Mouse (Mus musculus): Measurements from ENCODE around the gene E030018B13Rik. TPM values are rescaled to one million over a fixed set of nuclear protein-coding genes. Genes with fewer than 3 reads are reported as not detected.

The E030018B13Rik gene
- total RNA-seq, 2 experiments from 2014 or later = not detected

DNA sequence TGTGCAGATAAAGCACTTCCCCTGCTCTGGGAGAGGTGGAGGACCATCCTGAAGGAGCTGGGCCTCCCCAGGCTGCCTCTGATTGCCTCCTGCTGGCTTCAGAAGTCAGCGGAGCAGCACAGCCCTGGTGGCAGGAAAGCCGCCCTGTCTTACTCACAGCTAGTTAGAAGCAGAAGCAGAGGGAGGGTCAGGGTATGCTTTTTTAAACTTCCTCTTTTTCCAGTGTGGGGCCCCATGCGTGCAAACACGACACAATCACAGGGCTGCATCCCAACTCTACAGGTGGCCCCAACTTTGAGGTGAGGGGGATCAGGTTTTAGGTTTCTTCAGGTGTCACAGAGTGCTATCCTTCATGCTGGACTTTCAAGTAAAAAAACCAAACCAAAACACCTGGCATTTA is 5.7 kb upstream of the E030018B13Rik start:
- TF ChIP-seq CTCF (IDR thresholded peaks at IDR 0.05) = peak; percentile 10

DNA sequence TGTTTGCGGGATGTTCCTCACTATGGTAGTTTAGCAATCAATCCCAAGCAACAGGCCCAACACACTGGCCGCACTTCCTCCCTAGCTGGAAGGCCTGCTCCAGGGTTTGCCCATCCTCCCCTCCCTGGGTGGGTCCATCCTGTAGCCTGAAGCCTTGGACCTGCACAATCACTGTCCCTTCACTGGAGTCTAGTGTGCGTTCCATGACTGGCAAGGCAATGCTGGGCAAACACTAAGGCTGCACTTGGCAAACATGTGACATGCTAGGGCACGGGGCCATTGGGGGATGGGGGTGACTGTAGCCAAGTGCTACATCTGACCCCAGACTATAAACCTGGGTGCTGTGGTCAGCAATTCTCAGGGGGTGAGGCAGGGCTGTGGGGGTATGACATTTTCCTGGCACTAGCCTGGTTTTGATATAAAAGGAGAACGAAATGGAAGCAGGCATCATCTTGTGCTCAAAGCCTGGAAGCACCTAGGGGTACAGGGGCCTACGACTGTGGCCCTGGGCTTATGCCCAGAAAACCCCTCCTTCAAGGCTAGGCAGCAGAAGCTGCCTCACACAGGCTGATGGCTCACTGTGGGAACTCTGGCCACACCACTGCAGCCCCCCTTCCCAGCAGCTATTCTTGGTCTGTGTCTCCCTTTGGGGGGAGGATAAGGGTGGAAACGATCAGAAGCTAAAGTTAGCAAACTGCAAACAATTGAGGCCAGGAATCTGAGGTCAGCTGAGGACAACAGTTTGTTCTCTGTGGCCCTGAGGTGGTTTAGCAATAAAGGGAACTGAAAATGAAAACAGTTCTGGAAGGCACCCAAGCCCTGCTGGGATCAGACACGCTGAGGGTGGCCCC is 5.0 kb upstream of the E030018B13Rik start:
- Histone ChIP-seq H3K4me3 (no peak overlapping the region), H3K27ac (peak overlapping the region; percentile 81)
- TF ChIP-seq CTCF (IDR thresholded peaks at IDR 0.05) = no peak
- DNase-seq (ENCODE audit: extremely low spot score in 1 of 2, low spot score in 2 of 2) = no peak
- intact Hi-C loops (cut with DNase I) = loop anchor here (2.0 kb wide), 1 partner anchor 15 kb away; no protein-coding TSS in a partner anchor

More for the DNA sequence above, 5.7 kb upstream of the E030018B13Rik start:
- DNase-seq (ENCODE audit: extremely low spot score in 1 of 2, low spot score in 2 of 2) = no peak
- intact Hi-C loops (cut with DNase I) = no loop called here
- peak overlapping the region; percentile 81 for H3K27ac ChIP-seq
- H3K4me3 ChIP-seq = no peak overlapping the region

GRCm38 (mm10) chr7:63912234-63912810 is 4.3 kb upstream of the E030018B13Rik start:
- TF ChIP-seq CTCF (IDR thresholded peaks at IDR 0.05) = no peak
- no peak for DNase-seq (ENCODE audit: extremely low spot score in 1 of 2, low spot score in 2 of 2)
- Histone ChIP-seq H3K27ac (peak overlapping the region; percentile 81), H3K4me3 (no peak overlapping the region)
- intact Hi-C loops (cut with DNase I) = loop anchor here (2.0 kb wide), 1 partner anchor 16 kb away; no protein-coding TSS in a partner anchor

- peak; percentile 20; the same call in 1 of the 2 replicates for TF ChIP-seq CTCF (IDR thresholded peaks at IDR 0.05)
- peak overlapping the region; percentile 81 for H3K27ac ChIP-seq
- H3K4me3 ChIP-seq = no peak overlapping the region
- intact Hi-C loops (cut with DNase I) = loop anchor here (2.0 kb wide), 1 partner anchor 16 kb away; no protein-coding TSS in a partner anchor
- DNase-seq (ENCODE audit: extremely low spot score in 1 of 2, low spot score in 2 of 2) = no peak
Measured at GRCm38 (mm10) chr7:63912924-63913723, 3.5 kb upstream of the E030018B13Rik start.

DNA sequence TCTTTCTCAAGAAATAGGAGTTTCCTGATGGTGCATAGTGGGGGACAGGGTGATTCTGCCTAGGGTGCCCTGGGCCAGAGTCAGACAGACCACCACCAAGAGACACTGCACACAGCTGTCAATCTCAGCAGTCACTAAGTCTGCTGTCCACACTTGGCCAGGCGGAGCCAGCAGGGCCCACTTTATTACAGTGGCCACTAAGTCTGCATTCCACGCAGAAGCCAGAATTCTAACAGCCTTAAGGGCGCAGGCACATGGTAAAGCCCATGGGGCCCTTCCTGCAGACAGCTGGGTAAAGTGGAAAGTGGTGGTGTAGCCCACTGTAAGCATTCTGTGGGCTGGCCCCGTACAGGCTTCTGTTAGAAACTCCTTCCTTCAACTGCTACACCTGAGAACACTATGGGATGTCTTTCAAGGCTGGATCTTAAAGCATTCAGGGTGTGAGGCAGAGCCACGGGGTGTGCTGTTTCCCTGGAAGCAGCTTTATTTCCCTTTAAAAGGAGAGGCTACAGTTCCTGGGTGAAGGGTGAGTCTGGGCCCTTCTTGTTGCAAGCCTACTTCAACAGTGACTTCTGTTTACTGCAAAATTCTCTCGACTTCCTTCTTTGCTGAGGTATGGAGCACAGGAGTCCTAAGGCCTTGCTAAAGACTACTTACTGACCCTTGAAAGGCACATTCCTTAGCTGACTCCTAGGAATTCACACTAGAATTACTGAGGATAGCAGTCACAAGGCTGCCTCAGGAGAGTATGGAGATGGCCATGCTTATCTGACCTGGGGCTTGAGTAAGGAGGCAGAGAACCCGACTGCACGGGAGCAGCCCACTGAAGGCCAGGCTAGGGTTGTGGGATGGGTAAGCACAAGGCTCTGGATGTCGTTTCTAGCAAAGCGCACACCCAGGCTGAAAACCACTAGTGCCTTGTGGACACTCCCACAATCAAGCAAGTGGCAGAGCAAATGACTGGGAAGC is 2.6 kb upstream of the E030018B13Rik start:
- DNase-seq (ENCODE audit: extremely low spot score in 1 of 2, low spot score in 2 of 2) = no peak
- intact Hi-C loops (cut with DNase I) = loop anchor here (2.0 kb wide), 1 partner anchor 17 kb away; no protein-coding TSS in a partner anchor
- Histone ChIP-seq H3K4me3 (no peak overlapping the region), H3K27ac (peak overlapping the region; percentile 45; the same call in 1 of the 2 replicates)
- TF ChIP-seq CTCF (IDR thresholded peaks at IDR 0.05) = no peak

DNA sequence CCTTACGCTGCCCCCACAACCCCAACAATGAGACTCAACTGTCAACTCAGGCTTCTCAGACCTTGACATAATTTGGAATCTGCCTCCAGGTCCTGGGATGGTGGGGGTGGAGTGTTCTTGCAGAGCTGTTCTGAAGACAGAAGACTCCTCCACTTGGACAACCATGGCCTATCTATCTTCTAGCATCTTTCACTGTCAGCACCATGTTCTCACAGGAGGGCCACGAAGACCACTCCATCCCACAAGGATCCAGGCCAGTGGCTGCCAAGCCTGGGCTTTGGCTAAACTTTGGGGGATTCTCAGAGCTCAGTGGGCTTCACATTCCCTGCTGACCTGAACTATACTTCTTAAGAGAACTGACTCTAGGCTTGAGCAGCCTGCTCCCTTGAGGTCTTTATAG is 1.8 kb upstream of the E030018B13Rik start:
- TF ChIP-seq CTCF (IDR thresholded peaks at IDR 0.05) = no peak
- intact Hi-C loops (cut with DNase I) = no loop called here
- no peak for DNase-seq (ENCODE audit: extremely low spot score in 1 of 2, low spot score in 2 of 2)
- Histone ChIP-seq H3K4me3 (no peak overlapping the region), H3K27ac (no peak overlapping the region)

DNA sequence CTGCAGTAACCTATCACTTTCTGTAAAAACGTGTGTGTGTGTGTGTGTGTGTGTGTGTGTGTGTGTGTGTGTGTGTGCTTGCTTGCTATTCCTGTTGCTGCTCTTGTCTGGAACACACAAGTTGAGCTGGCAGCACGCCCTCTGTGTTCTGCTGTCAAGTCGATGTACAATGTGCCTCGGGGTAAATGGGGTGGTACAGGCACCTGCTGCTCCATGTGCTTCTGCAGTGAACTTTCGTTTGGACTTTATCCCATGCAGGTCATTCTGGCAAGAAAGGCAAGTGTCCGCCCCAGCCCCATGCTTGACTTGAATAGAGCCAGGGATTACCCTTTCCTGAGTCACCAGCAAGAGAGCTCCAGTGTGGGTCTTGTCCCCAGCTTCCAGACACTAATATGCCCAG is 1.0 kb downstream of the E030018B13Rik start:
- no peak for TF ChIP-seq CTCF (IDR thresholded peaks at IDR 0.05)
- H3K27ac ChIP-seq = peak overlapping the region; percentile 53
- intact Hi-C loops (cut with DNase I) = no loop called here
- DNase-seq (ENCODE audit: extremely low spot score in 1 of 2, low spot score in 2 of 2) = no peak
- no peak overlapping the region for H3K4me3 ChIP-seq

DNA sequence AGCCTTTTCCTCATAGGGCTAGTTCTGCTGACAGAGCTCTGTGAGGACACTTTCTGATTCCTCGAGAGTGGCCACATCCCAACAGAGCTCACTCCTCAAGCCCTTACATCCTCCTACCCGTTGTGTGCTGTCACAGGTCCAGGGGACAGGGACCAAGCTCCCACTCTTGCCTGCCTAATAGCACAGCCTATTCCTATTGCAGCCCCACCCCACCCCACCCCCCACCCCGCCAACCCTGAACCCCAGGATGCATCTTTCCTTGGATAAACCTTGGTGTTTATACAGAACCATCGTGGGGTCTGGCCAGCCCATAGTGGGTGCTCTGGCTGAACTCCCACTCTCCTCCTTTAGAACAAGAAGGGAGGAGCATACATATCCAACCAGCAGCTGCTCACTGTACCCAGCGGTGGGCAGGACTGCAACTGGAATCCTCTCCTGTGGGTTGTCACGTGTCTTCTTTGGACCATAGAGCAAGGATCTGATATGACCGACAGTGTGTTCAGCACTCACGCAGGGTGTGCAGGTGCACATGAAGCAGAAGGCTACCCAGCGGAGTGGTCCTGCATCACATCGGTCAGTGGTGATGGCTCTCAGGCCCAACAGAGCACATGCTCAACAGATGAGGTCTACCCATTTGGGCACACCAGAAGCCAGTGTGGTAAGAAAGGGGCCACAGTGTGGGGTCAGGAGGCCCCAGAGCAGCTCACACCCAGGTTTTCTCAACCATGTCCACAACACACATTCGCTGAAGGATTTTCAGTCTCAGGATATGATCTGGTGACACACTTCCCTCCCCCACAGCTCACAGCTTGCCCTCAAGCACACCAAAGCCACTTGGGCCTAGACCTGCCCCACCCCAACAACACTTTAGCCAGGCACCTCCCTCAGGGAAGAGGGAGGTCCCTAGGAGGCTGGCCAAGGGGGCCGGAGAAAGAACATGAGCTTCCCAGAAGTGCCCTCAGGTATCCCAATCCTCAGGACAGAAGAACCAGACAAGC is 2.4 kb downstream of the E030018B13Rik start:
- no peak overlapping the region; the same call in 1 of the 2 replicates for H3K27ac ChIP-seq
- no peak for DNase-seq (ENCODE audit: extremely low spot score in 1 of 2, low spot score in 2 of 2)
- H3K4me3 ChIP-seq = no peak overlapping the region
- intact Hi-C loops (cut with DNase I) = no loop called here
- no peak for TF ChIP-seq CTCF (IDR thresholded peaks at IDR 0.05)

GRCm38 (mm10) chr7:63921909-63922562 is 5.4 kb downstream of the E030018B13Rik start:
- Histone ChIP-seq H3K4me3 (no peak overlapping the region), H3K27ac (peak overlapping the region; percentile 37)
- no peak for DNase-seq (ENCODE audit: extremely low spot score in 1 of 2, low spot score in 2 of 2)
- intact Hi-C loops (cut with DNase I) = no loop called here
- TF ChIP-seq CTCF (IDR thresholded peaks at IDR 0.05) = no peak
